Mouse (Mus musculus) gastrocnemius, postnatal 14 days (tissue): ENCODE measurements around the gene Acta2. TPM values are rescaled to one million over a fixed set of nuclear protein-coding genes. Genes with fewer than 3 reads are reported as not detected.
A peak's percentile ranks its signal among the peaks of the same experiment; 100 is the strongest.

Experiments used
- DNase-seq: peaks from one replicate; pipeline ENCODE4 v3.0.0; 2021; ENCODE audit warnings: mixed read lengths
- intact Hi-C: fragments of 180-260 bp; cut with DNase I; formaldehyde crosslinking; loops from one replicate; pipeline ENCODE4 v1.15.1; 2025; ENCODE audit warnings: low total_unique reads
- total RNA-seq, 2 experiments: library from RNA; stranded (reverse); gene quantifications; 2 replicates each; pipeline ENCODE4 v1.2.3; 2021

The Acta2 gene
- total RNA-seq, 2 experiments from 2014 or later = 433 to 628 TPM

GRCm38 (mm10) chr19:34273073-34273472, 17.7 kb upstream of the Acta2 start:
- intact Hi-C loops = no loop called here
- no peak for DNase-seq

GRCm38 (mm10) chr19:34270824-34271464, 15.6 kb upstream of the Acta2 start:
- intact Hi-C loops = no loop called here
- no peak for DNase-seq

- intact Hi-C loops = no loop called here
Measured at GRCm38 (mm10) chr19:34270106-34270726, 14.8 kb upstream of the Acta2 start.

GRCm38 (mm10) chr19:34268991-34269390, 13.6 kb upstream of the Acta2 start:
- DNase-seq = no peak
- intact Hi-C loops = no loop called here

More at GRCm38 (mm10) chr19:34270106-34270726, 14.8 kb upstream of the Acta2 start:
- DNase-seq = no peak

- intact Hi-C loops = no loop called here
- no peak for DNase-seq
Measured at GRCm38 (mm10) chr19:34265604-34266193, 10.3 kb upstream of the Acta2 start.

GRCm38 (mm10) chr19:34262273-34262974, 7.0 kb upstream of the Acta2 start:
- intact Hi-C loops = no loop called here
- DNase-seq = no peak

GRCm38 (mm10) chr19:34256936-34257335, 1.5 kb upstream of the Acta2 start:
- DNase-seq = no peak
- intact Hi-C loops = no loop called here

- intact Hi-C loops = no loop called here
- DNase-seq = no peak
Measured at GRCm38 (mm10) chr19:34256149-34256548, 759 bp upstream of the Acta2 start.

GRCm38 (mm10) chr19:34254101-34254879, 1.1 kb downstream of the Acta2 start:
- DNase-seq = no peak
- intact Hi-C loops = no loop called here

GRCm38 (mm10) chr19:34252450-34252849, 2.9 kb downstream of the Acta2 start:
- DNase-seq = no peak
- intact Hi-C loops = no loop called here

GRCm38 (mm10) chr19:34251900-34252299, 3.5 kb downstream of the Acta2 start:
- intact Hi-C loops = no loop called here
- DNase-seq = no peak

- intact Hi-C loops = no loop called here
- DNase-seq = no peak
Measured at GRCm38 (mm10) chr19:34250621-34251020, 4.8 kb downstream of the Acta2 start.

- intact Hi-C loops = loop anchor here (10.0 kb wide), 3 partner anchors 76 to 386 kb away; partner anchors contain the start of gene Ch25h
- no peak for DNase-seq
Measured at GRCm38 (mm10) chr19:34248558-34248957, 6.8 kb downstream of the Acta2 start.

GRCm38 (mm10) chr19:34244056-34244455, 11.3 kb downstream of the Acta2 start:
- intact Hi-C loops = loop anchor here (2.0 to 10.0 kb wide), 4 partner anchors 41 to 391 kb away; partner anchors contain the start of gene Ch25h
- peak; percentile 35 for DNase-seq

GRCm38 (mm10) chr19:34242925-34243324, 12.5 kb downstream of the Acta2 start:
- no peak for DNase-seq
- intact Hi-C loops = loop anchor here (10.0 kb wide), 3 partner anchors 82 to 392 kb away; partner anchors contain the start of gene Ch25h

- DNase-seq = no peak
- intact Hi-C loops = loop anchor here (10.0 kb wide), 3 partner anchors 83 to 393 kb away; partner anchors contain the start of gene Ch25h
Measured at GRCm38 (mm10) chr19:34241247-34241915, 14.0 kb downstream of the Acta2 start.

GRCm38 (mm10) chr19:34240273-34241039, 14.9 kb downstream of the Acta2 start:
- intact Hi-C loops = loop anchor here (10.0 kb wide), 3 partner anchors 84 to 394 kb away; partner anchors contain the start of gene Ch25h
- DNase-seq = no peak

GRCm38 (mm10) chr19:34237746-34238145, 17.6 kb downstream of the Acta2 start:
- intact Hi-C loops = no loop called here
- no peak for DNase-seq
